Mouse (Mus musculus) liver, embryonic 15.5 days (tissue): ENCODE data around the gene Miga1. TPM values are rescaled to one million over a fixed set of nuclear protein-coding genes. Genes with fewer than 3 reads are reported as not detected.

ENCODE experiments used
- ATAC-seq: fragments of 200-750 bp; cut with Nextera tagmentation; 2 replicates; pipeline ENCODE4 v1.8.0; 2017; ENCODE audit warnings: moderate number of reproducible peaks, mild to moderate bottlenecking, moderate library complexity; ENCODE audit not compliant: insufficient read depth
- H3K27ac ChIP-seq: fragments of 300-500 bp; sonication (generic); replicated peaks from 2 replicates; pipeline ENCODE4 v1.5.1; 2015; ENCODE audit warnings: mild to moderate bottlenecking, inconsistent platforms
- H3K27me3 ChIP-seq: fragments of 300-500 bp; sonication (generic); 2 replicates; pipeline ENCODE4 v1.6.1; 2015; ENCODE audit warnings: mild to moderate bottlenecking, inconsistent platforms
- H3K36me3 ChIP-seq: fragments of 300-500 bp; sonication (generic); replicated peaks from 2 replicates; pipeline ENCODE4 v1.6.1; 2015; ENCODE audit warnings: moderate library complexity, mild to moderate bottlenecking, inconsistent platforms
- H3K4me1 ChIP-seq: fragments of 300-500 bp; sonication (generic); replicated peaks from 2 replicates; pipeline ENCODE4 v1.6.1; 2015; ENCODE audit warnings: inconsistent platforms
- H3K4me2 ChIP-seq: fragments of 300-500 bp; sonication (generic); 2 replicates; pipeline ENCODE4 v1.6.1; 2015; ENCODE audit warnings: moderate library complexity, mild to moderate bottlenecking, inconsistent platforms
- H3K4me3 ChIP-seq: fragments of 300-500 bp; sonication (generic); replicated peaks from 2 replicates; pipeline ENCODE4 v1.5.1; 2015; ENCODE audit warnings: mild to moderate bottlenecking, inconsistent platforms
- H3K9ac ChIP-seq: fragments of 300-500 bp; sonication (generic); 2 replicates; pipeline ENCODE4 v1.6.1; 2015; ENCODE audit warnings: moderate library complexity, mild to moderate bottlenecking, inconsistent platforms
- H3K9me3 ChIP-seq: fragments of 300-500 bp; sonication (generic); replicated peaks from 2 replicates; pipeline ENCODE4 v1.6.1; 2016; ENCODE audit warnings: inconsistent platforms
- WGBS: fragments of 180-500 bp; shearing (Covaris S2); methylation state at CpG from one replicate; pipeline ENCODE4 v1.1.7; 2015; ENCODE audit warnings: mixed read lengths; ENCODE audit not compliant: insufficient replicate concordance; 5-methylcytosine and 5-hydroxymethylcytosine counted together
- polyA plus RNA-seq: library from polyadenylated mRNA; unstranded; fragments of >200 nt; fragmentation: Nextera tagmentation; extraction: Ambion mirVana; gene quantifications from 2 replicates; pipeline ENCODE4 v1.2.1, GENCODE M21; 2015

Gene Miga1
- 3.4 and 3.5 TPM in 2 replicates for polyA plus RNA-seq

DNA sequence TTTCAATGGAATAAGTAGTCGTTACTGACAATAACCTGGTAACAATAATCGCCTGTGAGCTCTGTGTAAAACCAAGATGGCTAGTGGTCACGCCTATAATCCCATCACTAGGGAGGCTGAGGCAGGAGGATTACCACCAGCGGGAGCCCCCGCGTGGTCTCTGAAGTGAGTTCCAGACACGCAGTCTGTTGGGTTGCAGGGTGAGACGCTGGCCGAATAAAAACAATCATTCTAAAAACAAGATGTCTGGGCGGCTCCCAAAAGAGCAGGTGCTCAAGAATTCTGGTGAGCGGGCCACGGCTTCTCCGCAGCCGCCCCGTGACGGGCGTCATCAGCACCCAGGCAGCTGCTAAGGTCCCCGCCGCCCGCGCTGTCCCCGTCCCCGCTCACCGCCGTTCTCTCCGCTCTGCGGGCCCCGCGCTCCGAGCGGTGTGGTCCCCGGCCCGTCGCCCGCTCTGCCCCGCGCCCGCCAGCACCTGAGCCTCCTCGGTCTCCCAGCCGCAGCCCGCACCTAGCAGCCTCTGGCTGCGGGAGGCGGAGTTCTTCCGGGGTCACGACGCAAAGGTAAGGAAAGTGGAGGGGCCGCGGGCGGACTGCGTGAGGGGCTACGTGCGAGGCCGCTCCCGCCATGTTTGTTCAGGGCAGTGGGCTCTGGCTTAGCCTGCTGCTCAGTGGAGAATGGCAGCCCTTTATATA, at the start of gene Miga1:
Miga1 (minus strand) TSS at position 546 of the 696 bp plus-strand sequence.
- peak within 1 kb of the TSS; percentile 69; the same call in 1 of the 2 replicates for H3K27ac ChIP-seq

DNA sequence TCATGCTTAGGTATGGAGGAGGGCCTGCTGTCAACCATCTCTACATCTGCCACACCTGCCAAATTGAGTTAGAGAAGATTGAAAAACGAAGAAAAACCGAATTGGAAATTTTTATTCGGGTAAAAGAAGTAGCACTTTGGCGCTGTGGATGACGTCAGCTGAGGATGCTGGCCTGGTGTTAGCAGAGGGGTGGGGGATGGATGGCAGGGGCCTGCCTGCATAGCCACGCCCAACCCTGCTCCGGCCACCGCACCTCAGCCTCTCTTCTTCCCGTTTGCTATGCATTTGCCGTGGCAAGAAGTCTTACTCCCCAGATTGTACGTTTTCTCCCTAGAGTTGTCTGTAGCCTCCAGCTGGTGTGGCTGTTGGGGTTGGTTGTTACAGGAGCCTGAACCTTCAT, 43.9 kb upstream of the Miga1 start:
- no peak overlapping the region for H3K9ac ChIP-seq
- H3K27me3 ChIP-seq, result no peaks in the 10 kb centered on the region
- no peak overlapping the region for H3K27ac ChIP-seq
- 60% methylated on average over 11 of the region's 11 CpGs for WGBS
- H3K4me2 ChIP-seq, result no peak overlapping the region
- H3K9me3 ChIP-seq, result no peaks in the 10 kb centered on the region
- no peaks in the 10 kb centered on the region for H3K4me1 ChIP-seq
- H3K4me3 ChIP-seq, result no peak overlapping the region
- H3K36me3 ChIP-seq, result peaks cover 68% of the 10 kb centered on the region
- ATAC-seq, result no peak

More for the DNA sequence above, at the start of gene Miga1:
- WGBS, result 1% methylated on average over 54 of the region's 54 CpGs
- Histone ChIP-seq H3K9ac (peak within 1 kb of the TSS; percentile 77), H3K36me3 (peaks cover 8% of the 10 kb centered on the region), H3K4me2 (peak within 1 kb of the TSS; percentile 93), H3K27me3 (no peaks in the 10 kb centered on the region), H3K9me3 (no peaks in the 10 kb centered on the region), H3K4me3 (peak within 1 kb of the TSS; percentile 80), H3K4me1 (peaks cover 17% of the 10 kb centered on the region)
- ATAC-seq, result peak; percentile 74

DNA sequence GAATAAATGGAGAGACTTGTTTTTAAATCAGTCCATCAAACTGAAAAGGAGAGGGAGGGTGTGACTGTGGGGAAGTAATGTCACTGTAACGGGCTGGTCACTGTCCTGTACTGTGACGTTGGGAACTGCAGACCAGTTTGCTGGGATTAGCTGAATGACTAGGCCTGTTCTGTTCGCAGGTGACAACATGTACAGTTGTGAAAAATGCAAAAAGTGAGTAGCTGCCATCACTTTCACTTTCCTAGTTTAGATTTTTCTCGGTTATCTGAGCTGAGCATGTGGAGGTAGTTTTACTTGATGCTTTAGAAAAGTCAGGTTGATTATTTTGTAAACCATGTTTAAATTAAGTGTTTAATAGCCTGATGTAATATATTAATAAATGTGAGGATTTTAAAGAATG, 35.9 kb upstream of the Miga1 start:
- H3K9me3 ChIP-seq, result no peaks in the 10 kb centered on the region
- no peak overlapping the region for H3K4me2 ChIP-seq
- H3K9ac ChIP-seq, result no peak overlapping the region
- H3K4me3 ChIP-seq, result no peak overlapping the region
- H3K4me1 ChIP-seq, result no peaks in the 10 kb centered on the region
- H3K27me3 ChIP-seq, result no peaks in the 10 kb centered on the region
- 82% methylated on average over 4 of the region's 4 CpGs for WGBS
- peaks cover 88% of the 10 kb centered on the region for H3K36me3 ChIP-seq
- no peak overlapping the region for H3K27ac ChIP-seq
- ATAC-seq, result no peak

DNA sequence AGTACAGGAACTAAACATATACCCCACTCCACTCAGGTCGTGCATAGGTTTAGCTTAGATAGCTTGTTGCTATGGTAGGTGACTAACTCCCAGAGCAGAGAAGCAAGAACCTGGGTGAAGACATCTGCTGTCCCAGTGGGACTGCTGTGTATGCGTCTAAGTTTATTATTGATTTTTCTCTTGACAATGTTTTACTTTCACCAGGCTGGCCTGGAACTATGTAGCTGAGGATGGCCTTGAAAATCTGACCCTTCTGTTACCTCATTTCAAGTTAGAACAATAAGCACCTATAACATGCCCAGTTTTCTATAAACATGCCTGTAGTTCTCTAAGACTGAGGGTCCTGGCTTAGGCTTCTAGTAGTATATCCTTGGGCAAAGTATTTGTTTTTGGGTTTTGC, 24.0 kb upstream of the Miga1 start:
- WGBS, result 74% methylated on average over 2 of the region's 2 CpGs
- Histone ChIP-seq H3K27me3 (no peaks in the 10 kb centered on the region), H3K9me3 (no peaks in the 10 kb centered on the region), H3K4me2 (no peak overlapping the region), H3K36me3 (peaks cover 95% of the 10 kb centered on the region), H3K4me1 (no peaks in the 10 kb centered on the region), H3K9ac (no peak overlapping the region), H3K4me3 (no peak overlapping the region), H3K27ac (no peak overlapping the region)
- ATAC-seq, result no peak

DNA sequence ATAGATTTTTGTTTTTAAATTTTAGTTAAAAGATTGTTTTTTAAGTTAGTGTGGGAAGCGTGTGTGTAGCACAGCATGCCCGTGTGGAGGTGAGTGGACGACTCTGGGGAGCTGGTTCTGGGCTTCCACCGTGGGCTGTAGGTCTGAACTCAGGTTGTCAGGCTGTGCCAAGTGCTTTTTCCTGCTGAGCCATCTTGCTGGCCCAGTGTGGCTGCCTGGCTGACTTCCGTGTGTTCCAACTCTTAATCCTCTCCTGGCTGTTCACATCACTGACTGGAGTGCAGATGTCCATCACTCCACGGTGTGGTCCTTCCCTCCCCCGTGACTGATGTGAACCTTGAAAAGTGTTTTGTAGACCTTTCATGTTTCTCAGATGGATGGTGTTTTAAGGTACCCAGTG, 18.9 kb upstream of the Miga1 start:
- Histone ChIP-seq H3K9me3 (no peaks in the 10 kb centered on the region), H3K27ac (no peak overlapping the region), H3K4me3 (no peak overlapping the region), H3K9ac (no peak overlapping the region), H3K36me3 (peaks cover 55% of the 10 kb centered on the region), H3K4me2 (no peak overlapping the region), H3K27me3 (no peaks in the 10 kb centered on the region), H3K4me1 (peaks cover 19% of the 10 kb centered on the region)
- no peak for ATAC-seq
- WGBS, result 84% methylated on average over 7 of the region's 7 CpGs

DNA sequence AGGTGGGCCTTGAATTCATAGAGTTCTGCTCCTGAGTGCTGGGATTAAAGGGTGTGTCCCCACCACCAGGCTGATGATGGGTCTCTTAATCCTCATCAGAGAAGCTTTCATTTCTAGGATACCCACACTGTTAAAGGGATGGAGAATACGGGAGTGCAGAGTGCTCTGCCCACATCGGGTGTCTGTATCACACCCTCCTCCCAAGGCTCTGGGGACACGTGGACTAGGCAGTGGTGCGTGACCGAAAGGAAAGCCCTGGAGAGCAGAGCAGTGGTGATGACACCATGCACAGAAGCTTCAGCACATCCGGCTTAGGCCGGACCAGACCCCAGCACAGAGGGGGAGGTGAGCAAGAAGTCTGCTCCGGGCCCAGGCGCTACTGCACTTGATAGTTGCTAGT, 16.5 kb upstream of the Miga1 start:
- Histone ChIP-seq H3K4me3 (no peak overlapping the region), H3K4me1 (peaks cover 38% of the 10 kb centered on the region), H3K36me3 (peaks cover 32% of the 10 kb centered on the region), H3K9me3 (no peaks in the 10 kb centered on the region), H3K27me3 (no peaks in the 10 kb centered on the region), H3K27ac (0 out of 2 replicates have a peak overlapping the region, but pooled peaks have one; percentile 8), H3K4me2 (no peak overlapping the region), H3K9ac (no peak overlapping the region)
- 89% methylated on average over 9 of the region's 9 CpGs for WGBS
- ATAC-seq, result no peak

DNA sequence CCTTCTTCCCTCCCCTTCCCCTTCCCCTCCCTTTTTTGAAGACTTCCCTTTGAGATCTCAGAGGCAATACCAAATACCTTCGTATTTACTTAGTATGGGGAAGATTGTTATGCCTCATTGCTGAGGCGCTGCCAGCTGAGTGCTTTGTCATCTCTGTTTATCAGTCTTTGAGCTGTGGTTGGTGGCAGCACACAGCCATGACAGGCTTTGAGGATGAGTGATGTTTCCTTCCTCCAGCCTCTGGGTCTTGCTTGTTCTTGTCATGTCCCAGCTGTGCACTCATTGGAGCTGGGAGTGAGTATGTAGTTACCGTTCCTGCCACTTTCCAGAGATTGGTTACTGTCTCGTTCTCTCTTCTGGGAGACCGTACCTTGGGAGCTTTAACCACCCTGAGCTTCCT, 15.2 kb upstream of the Miga1 start:
- Histone ChIP-seq H3K9me3 (no peaks in the 10 kb centered on the region), H3K9ac (no peak overlapping the region), H3K4me3 (no peak overlapping the region), H3K36me3 (peaks cover 18% of the 10 kb centered on the region), H3K27ac (peak overlapping the region; percentile 88), H3K27me3 (no peaks in the 10 kb centered on the region), H3K4me1 (peaks cover 50% of the 10 kb centered on the region), H3K4me2 (peak overlapping the region; percentile 46)
- ATAC-seq, result peak; percentile 91
- 27% methylated on average over 5 of the region's 5 CpGs for WGBS

DNA sequence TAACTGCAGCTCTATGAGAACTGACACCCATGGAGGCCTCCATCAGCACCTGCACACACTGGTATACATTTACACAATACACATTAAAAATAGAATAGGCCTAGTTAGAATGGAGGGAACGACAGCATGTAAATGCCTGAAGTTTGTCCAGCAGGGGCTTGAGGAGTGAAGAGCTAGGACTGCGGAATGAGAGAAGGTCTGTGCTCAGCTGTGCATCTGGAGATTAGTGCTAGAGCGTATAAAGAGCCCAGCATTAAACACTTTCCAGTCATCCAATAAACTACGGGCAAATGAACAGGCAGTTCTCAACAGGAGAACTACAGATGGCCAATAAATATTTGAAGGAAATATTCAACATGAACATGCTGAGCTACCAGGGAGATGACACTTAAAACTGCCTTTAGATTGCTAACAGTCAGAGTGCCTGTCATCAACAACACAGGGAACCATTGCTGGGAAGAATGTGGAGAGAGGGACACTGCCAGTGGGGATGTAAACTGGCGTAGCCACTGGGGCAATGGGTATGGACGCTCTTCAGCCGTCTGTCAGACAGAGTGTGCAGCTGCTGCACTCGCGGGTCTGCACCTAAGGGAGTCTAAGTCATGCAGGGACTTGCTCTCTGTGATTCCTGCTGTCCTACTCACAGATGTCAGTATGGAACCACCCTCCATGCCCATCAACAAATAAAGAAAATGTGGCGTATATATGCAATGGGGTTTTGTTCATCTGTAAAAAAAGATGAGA, 13.4 kb upstream of the Miga1 start:
- Histone ChIP-seq H3K27me3 (no peaks in the 10 kb centered on the region), H3K4me3 (no peak overlapping the region), H3K27ac (no peak overlapping the region), H3K4me2 (no peak overlapping the region), H3K36me3 (peaks cover 9% of the 10 kb centered on the region), H3K4me1 (peaks cover 66% of the 10 kb centered on the region), H3K9me3 (no peaks in the 10 kb centered on the region), H3K9ac (no peak overlapping the region)
- WGBS, result 82% methylated on average over 10 of the region's 10 CpGs
- no peak for ATAC-seq

DNA sequence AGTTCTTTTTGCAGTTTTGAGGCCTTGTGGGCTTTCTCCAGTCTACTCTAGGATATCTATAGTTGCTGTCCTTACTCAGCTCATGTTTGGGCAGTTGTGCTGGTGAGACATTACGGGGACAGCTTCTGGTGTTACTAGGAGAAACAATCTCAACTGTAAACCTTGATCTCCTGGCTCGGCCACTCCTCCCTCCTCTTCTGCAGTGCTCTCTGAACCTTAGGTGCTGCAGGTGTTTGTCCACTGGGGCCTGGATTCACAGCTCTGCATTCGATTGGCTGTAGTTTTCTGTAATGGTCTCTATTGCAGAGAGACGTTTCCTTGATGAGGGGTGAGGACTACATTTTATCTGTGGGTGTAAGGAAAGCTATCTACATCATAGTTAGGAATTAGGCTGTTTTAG, 12.1 kb upstream of the Miga1 start:
- 64% methylated on average over 4 of the region's 4 CpGs for WGBS
- no peak overlapping the region for H3K9ac ChIP-seq
- ATAC-seq, result no peak
- H3K36me3 ChIP-seq, result peaks cover 7% of the 10 kb centered on the region; the same call in 1 of the 2 replicates
- H3K4me3 ChIP-seq, result no peak overlapping the region
- H3K4me2 ChIP-seq, result no peak overlapping the region
- no peaks in the 10 kb centered on the region for H3K27me3 ChIP-seq
- H3K4me1 ChIP-seq, result peaks cover 76% of the 10 kb centered on the region
- H3K9me3 ChIP-seq, result no peaks in the 10 kb centered on the region
- H3K27ac ChIP-seq, result no peak overlapping the region; the same call in 1 of the 2 replicates

DNA sequence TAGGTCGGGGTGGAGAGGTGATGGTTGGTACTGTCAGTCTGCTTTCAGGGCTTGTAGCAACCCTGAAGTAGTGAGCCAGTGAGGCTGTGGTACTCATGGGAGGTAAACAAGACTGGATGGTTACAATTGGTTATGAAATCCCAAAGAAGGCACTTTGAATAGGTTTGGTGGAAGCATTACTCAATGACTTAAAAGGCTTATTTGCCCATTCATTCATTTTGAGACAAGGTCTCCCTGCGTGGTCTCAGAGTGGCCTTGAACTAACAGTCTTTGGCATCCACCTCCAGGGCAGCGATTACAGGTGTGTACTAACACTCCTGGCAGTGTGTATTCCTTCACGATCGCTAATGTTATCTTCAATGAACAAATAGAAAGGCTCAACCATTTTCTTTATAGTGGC, 10.8 kb upstream of the Miga1 start:
- no peaks in the 10 kb centered on the region for H3K27me3 ChIP-seq
- peak overlapping the region; percentile 19; the same call in 1 of the 2 replicates for H3K27ac ChIP-seq
- no peak for ATAC-seq
- WGBS, result 66% methylated on average over 5 of the region's 5 CpGs
- peaks cover 7% of the 10 kb centered on the region; the same call in 1 of the 2 replicates for H3K36me3 ChIP-seq
- H3K9ac ChIP-seq, result no peak overlapping the region
- no peak overlapping the region for H3K4me2 ChIP-seq
- peaks cover 76% of the 10 kb centered on the region for H3K4me1 ChIP-seq
- H3K4me3 ChIP-seq, result no peak overlapping the region
- no peaks in the 10 kb centered on the region for H3K9me3 ChIP-seq

DNA sequence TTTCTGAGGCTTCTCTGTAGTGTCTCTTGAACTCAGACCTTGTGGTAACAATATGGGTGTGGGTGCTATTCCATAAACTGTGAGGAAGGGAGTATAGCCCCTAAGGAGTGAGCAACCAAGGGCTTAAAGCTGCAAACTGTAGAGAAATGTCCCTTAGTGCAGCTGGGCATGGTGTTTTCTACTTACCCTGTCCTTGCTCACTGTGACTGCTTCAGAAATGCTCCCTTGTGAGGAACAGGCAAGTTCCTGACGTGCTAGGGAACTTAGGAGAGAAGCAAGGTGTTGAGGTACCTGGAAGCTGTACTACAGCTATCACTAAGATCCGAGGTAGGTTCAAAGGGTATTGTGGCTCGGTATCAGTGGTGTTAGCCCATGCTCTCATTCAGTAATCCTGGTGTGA, 10.2 kb upstream of the Miga1 start:
- Histone ChIP-seq H3K9me3 (no peaks in the 10 kb centered on the region), H3K9ac (no peak overlapping the region), H3K4me2 (no peak overlapping the region), H3K27ac (peak overlapping the region; percentile 19; the same call in 1 of the 2 replicates), H3K36me3 (peaks cover 7% of the 10 kb centered on the region; the same call in 1 of the 2 replicates), H3K4me3 (no peak overlapping the region), H3K27me3 (no peaks in the 10 kb centered on the region), H3K4me1 (peaks cover 72% of the 10 kb centered on the region)
- ATAC-seq, result no peak
- 68% methylated on average over 3 of the region's 3 CpGs for WGBS
